Mouse (Mus musculus) adipocyte (in vitro differentiated cells): ENCODE measurements around the gene Cyp2c68.
"Not testable (repeated sequence)": the region's sequence is repeated elsewhere in the genome, so short reads cannot be mapped to it uniquely, and the experiment has no call there.

Experiments
- DNase-seq: peaks from one replicate; pipeline ENCODE4 v3.0.0-alpha.2; 2016; ENCODE audit warnings: low spot score

Cyp2c68 gene

GRCm38 (mm10) chr19:39740920-39741319 lies at the start of gene Cyp2c68:
Gene Cyp2c68 (minus strand): TSS chr19:39741054.
- no peak for DNase-seq

DNA sequence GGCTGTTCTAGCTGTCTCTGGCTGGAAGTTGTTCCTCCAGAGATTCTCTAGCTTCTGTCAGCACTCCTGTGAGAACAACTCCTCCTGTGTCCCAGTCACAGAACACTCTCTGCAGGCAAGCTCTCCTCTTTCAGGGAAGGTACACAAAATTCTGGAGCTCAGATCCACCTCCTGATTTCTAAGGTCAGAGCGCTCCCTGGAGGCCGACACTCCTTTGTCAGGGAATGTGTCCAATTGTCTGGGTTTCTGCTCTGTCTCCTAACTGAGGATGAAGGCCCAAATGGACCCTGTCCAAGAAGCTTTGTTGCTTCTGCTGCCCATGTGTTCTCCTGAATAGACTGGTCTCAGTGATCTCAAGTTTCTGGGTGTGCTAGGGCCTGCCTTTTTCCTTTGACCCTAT lies 44.6 kb upstream of the Cyp2c68 start:
- not testable (repeated sequence) for DNase-seq

GRCm38 (mm10) chr19:39745357-39745756 lies 4.5 kb upstream of the Cyp2c68 start:
- no peak for DNase-seq

- not testable (repeated sequence) for DNase-seq
Observed at GRCm38 (mm10) chr19:39744361-39744760, 3.5 kb upstream of the Cyp2c68 start.

GRCm38 (mm10) chr19:39711116-39711515 lies 29.7 kb downstream of the Cyp2c68 start:
- DNase-seq, result not testable (repeated sequence)

- DNase-seq, result not testable (repeated sequence)
Observed at GRCm38 (mm10) chr19:39665650-39666049, 75.2 kb downstream of the Cyp2c68 start.

DNA sequence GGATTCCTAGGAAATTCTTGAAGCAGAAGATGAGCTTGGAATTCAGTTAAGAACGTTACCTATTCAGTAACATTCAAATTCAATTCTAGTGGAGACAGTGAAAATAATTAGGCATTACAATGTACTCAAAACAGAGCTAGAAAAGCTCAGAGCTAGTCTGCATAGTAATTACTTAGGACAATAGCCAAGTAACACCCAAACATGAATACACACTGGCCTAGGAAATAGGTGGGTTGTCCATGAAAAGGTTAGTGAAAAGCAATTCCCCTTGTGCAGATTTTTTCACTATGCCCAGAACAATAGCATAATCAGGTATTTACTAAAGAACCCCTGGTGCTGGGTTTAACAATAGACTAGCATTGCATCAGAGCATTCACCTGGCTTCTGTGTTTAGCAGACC lies 88.5 kb downstream of the Cyp2c68 start:
- no peak for DNase-seq

DNA sequence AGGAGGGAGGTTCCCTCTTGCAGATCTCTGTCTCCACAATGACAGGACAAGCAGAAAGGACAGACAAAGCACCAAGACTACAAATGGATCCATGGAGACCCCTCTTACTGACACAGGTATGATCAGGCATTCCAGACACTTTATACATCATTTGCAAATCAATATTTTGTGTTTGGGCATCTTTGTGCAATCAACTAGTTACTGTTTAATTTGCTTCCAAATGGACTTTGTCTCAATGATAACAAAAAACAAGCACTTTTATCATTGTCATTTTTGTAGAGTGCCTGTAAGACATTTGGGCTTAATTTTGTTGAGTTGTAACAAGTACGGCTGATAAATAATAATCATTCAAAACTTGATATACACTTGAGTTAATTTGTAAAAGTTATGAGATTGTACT lies 91.9 kb downstream of the Cyp2c68 start, which contains the start of gene Cyp2c67:
TSS of gene Cyp2c67 (minus strand) at position 114 of the 400 bp plus-strand sequence.
- DNase-seq, result no peak

- no peak for DNase-seq
Observed at GRCm38 (mm10) chr19:39647519-39647918, 93.3 kb downstream of the Cyp2c68 start.

DNA sequence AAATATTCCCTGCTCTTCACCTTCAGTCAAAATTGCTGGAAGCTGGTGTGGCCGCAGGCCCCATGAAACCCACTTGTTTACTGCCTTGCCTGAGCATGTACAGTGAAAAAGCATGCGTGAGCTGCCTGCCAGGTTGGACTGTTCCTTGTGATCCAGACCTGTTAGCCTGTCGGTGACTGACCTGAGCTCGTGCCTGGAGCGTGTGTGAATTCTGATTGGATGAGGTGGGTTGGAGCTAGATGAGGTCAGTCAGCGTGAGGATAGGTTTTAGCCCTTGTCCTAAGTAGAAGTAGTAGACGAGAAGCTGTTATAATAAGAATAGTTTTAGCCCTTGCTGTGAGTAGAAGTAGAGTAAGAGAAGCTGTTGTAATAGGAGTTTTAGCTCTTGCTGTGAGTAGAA lies 96.3 kb downstream of the Cyp2c68 start:
- not testable (repeated sequence) for DNase-seq
